Mouse (Mus musculus) brain, embryonic 14.5 days (tissue): ENCODE data around the gene 2810004N23Rik. TPM values are rescaled to one million over a fixed set of nuclear protein-coding genes. Genes with fewer than 3 reads are reported as not detected.

Experiments used
- DNase-seq: peaks from one replicate; pipeline ENCODE4 v3.0.0-alpha.2; 2011; ENCODE audit warnings: low read depth
- CTCF ChIP-seq: fragments of 200-500 bp; IDR thresholded peaks from 2 replicates; pipeline ENCODE4 v1.5.1; 2012; ENCODE audit warnings: inconsistent platforms, mild to moderate bottlenecking, moderate library complexity, borderline replicate concordance; ENCODE audit not compliant: insufficient read depth, insufficient read length; ENCODE audit errors: extremely low read depth
- POLR2A ChIP-seq: fragments of 200-500 bp; IDR thresholded peaks from 2 replicates; pipeline ENCODE4 v1.6.1; 2012; ENCODE audit warnings: mild to moderate bottlenecking, inconsistent platforms, borderline replicate concordance; ENCODE audit not compliant: poor library complexity, insufficient read depth, insufficient read length, severe bottlenecking; ENCODE audit errors: extremely low read depth
- polyA plus RNA-seq: library from polyadenylated mRNA; depleted of rRNA; stranded (reverse); fragments of >200 nt; gene quantifications from 2 replicates; pipeline ENCODE4 v1.2.3, GENCODE M21; 2012

2810004N23Rik gene
- polyA plus RNA-seq, 1 experiment, result 23.7 TPM

- peak; percentile 25 for DNase-seq
- TF ChIP-seq CTCF (no peak), POLR2A (no peak)
These were observed 33.2 kb upstream of the 2810004N23Rik start for GRCm38 (mm10) chr8:124896010-124896631.

- peak; percentile 3 for DNase-seq
- TF ChIP-seq CTCF (no peak), POLR2A (no peak)
These were observed 29.7 kb upstream of the 2810004N23Rik start for GRCm38 (mm10) chr8:124892596-124892995.

GRCm38 (mm10) chr8:124888385-124888784 is 25.5 kb upstream of the 2810004N23Rik start:
- no peak for DNase-seq
- TF ChIP-seq CTCF, result 0 out of 2 replicates have a peak, but pooled peaks have one; percentile 14
- TF ChIP-seq POLR2A, result no peak

- no peak for TF ChIP-seq CTCF
- TF ChIP-seq POLR2A, result no peak
These were observed 16.1 kb upstream of the 2810004N23Rik start for GRCm38 (mm10) chr8:124878946-124879526.

GRCm38 (mm10) chr8:124878141-124878540 is 15.2 kb upstream of the 2810004N23Rik start:
- no peak for TF ChIP-seq POLR2A
- no peak for TF ChIP-seq CTCF

More at GRCm38 (mm10) chr8:124878946-124879526, 16.1 kb upstream of the 2810004N23Rik start:
- no peak for DNase-seq

GRCm38 (mm10) chr8:124872690-124873089 is 9.8 kb upstream of the 2810004N23Rik start:
- no peak for TF ChIP-seq POLR2A
- no peak for TF ChIP-seq CTCF

More at GRCm38 (mm10) chr8:124878141-124878540, 15.2 kb upstream of the 2810004N23Rik start:
- no peak for DNase-seq

GRCm38 (mm10) chr8:124872081-124872480 is 9.2 kb upstream of the 2810004N23Rik start:
- TF ChIP-seq POLR2A (no peak), CTCF (no peak)
- no peak for DNase-seq

More at GRCm38 (mm10) chr8:124872690-124873089, 9.8 kb upstream of the 2810004N23Rik start:
- DNase-seq, result no peak

GRCm38 (mm10) chr8:124871474-124871873 is 8.6 kb upstream of the 2810004N23Rik start:
- TF ChIP-seq CTCF, result no peak
- TF ChIP-seq POLR2A, result no peak

GRCm38 (mm10) chr8:124869708-124870107 is 6.8 kb upstream of the 2810004N23Rik start:
- DNase-seq, result no peak
- TF ChIP-seq CTCF (no peak), POLR2A (no peak)

More at GRCm38 (mm10) chr8:124871474-124871873, 8.6 kb upstream of the 2810004N23Rik start:
- no peak for DNase-seq

- TF ChIP-seq CTCF, result no peak
- no peak for TF ChIP-seq POLR2A
- DNase-seq, result no peak
These were observed 4.2 kb upstream of the 2810004N23Rik start for GRCm38 (mm10) chr8:124867126-124867525.

GRCm38 (mm10) chr8:124866669-124867068 is 3.7 kb upstream of the 2810004N23Rik start:
- DNase-seq, result no peak
- TF ChIP-seq POLR2A (no peak), CTCF (no peak)

GRCm38 (mm10) chr8:124863729-124864128 is 809 bp upstream of the 2810004N23Rik start:
- DNase-seq, result no peak
- TF ChIP-seq CTCF (no peak), POLR2A (no peak)

GRCm38 (mm10) chr8:124863163-124863677 is 300 bp upstream of the 2810004N23Rik start:
- no peak for DNase-seq
- no peak for TF ChIP-seq POLR2A
- no peak for TF ChIP-seq CTCF
